Mouse (Mus musculus) urinary bladder, postnatal 25 days (tissue): ENCODE results near the gene Samd5.

Experiments
- DNase-seq: peaks from one replicate; pipeline ENCODE4 v3.0.0; 2022; ENCODE audit warnings: low spot score

Gene Samd5

DNA sequence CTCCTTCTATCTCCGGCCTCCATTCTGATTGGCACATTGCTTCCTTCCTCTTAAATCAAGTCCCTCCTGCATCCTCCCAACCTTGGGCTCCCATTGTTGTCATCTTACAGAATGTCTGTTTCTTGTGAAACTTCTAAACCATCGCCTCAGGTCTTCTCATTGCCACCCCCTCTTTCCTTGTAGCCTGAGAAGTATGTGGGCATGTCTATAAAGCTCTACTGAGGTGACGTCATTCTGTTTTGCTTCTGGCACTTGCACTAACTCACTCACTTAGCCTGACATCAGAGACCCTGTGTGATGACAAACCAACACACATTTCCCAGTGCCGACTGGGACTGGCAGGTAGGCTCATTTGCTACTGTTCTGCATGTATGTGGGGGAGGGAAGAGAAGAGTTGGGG lies 100.9 kb downstream of the Samd5 start:
- DNase-seq, result no peak
